Mouse (Mus musculus): ENCODE measurements around the gene Tnr. TPM values are rescaled to one million over a fixed set of nuclear protein-coding genes. Genes with fewer than 3 reads are reported as not detected.

The Tnr gene
- total and polyA plus RNA-seq, 3 experiments, result 0.01 TPM; not detected in 2

DNA sequence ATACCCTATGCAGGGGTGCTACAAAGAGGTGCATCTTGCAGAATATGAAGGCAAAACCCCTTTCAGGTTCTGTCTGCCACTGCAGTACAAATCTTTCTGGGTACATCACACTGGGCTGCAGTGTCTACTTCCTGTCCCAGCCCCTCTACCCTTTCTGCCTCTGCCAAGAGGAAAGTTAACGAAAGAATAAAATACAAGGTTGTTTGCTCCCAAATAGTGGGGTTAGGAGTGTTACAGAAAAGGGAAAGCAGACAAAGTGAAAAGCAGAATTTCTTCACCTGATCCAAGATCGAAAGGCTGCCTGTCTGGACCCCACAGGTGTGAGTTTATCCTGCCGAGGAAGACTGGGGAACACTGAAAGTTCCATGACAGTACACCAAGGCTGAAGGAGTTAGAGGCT lies 376.4 kb downstream of the Tnr start:
- Histone ChIP-seq H3K27ac (ENCODE audit: control insufficient read depth, low read depth, low read length) (no peak overlapping the region), H3K27me3 (ENCODE audit: control insufficient read depth in 1 of 2, insufficient read depth in 2 of 2, low read length in 2 of 2) (no peaks in the 10 kb centered on the region)
- no peak for TF ChIP-seq ZMIZ1 (IDR thresholded peaks at IDR 0.05; ENCODE audit: low read depth, low read length)

DNA sequence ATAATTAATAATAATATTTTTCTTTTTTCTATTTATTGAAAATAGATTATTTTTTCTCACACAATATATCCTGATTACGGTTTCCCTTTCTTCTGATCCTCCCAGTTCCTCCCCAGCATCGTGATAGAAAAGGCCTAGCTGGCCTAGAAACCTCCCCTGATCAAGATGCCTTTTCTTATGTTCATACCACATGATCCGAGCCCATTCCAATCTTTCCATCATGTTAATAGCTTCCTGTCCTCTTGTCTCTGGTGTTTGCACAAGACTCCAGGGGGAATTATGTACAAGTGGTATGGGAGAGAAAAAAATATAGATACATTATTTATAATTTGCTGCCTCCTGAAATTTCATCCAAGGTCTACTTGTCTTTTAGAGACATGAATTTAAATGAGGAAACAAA lies 377.1 kb downstream of the Tnr start:
- TF ChIP-seq MYC (IDR thresholded peaks at IDR 0.05; ENCODE audit: low read depth, low read length) (no peak), MXI1 (IDR thresholded peaks at IDR 0.05; ENCODE audit: low read depth, low read length) (no peak), POLR2AphosphoS2 (IDR thresholded peaks at IDR 0.05; ENCODE audit: low read length) (no peak), ZKSCAN1 (IDR thresholded peaks at IDR 0.05; ENCODE audit: low read depth, low read length) (no peak), ZNF384 (IDR thresholded peaks at IDR 0.05; ENCODE audit: low read depth, low read length) (no peak), CHD1 (IDR thresholded peaks at IDR 0.05; ENCODE audit: low read depth, low read length) (no peak), JUND (IDR thresholded peaks at IDR 0.05; ENCODE audit: low read depth, low read length) (no peak), MAZ (IDR thresholded peaks at IDR 0.05; ENCODE audit: low read depth, low read length) (no peak), E2F4 (IDR thresholded peaks at IDR 0.05; ENCODE audit: borderline replicate concordance, low read depth, low read length) (no peak)
- Histone ChIP-seq H3K79me2 (ENCODE audit: control insufficient read depth, insufficient read depth, low read length, poor library complexity) (no peaks in the 10 kb centered on the region), H3K27ac (ENCODE audit: control insufficient read depth, low read depth, low read length) (no peak overlapping the region), H3K27me3 (ENCODE audit: control insufficient read depth in 1 of 2, insufficient read depth in 2 of 2, low read length in 2 of 2) (no peaks in the 10 kb centered on the region), H3K4me3 (ENCODE audit: control insufficient read depth in 1 of 2, insufficient read depth in 1 of 2, low read depth in 2 of 2, low read length in 2 of 2) (no peak overlapping the region), H3K36me3 (ENCODE audit: control insufficient read depth in 1 of 2, insufficient read depth in 2 of 2, low read length in 2 of 2) (no peaks in the 10 kb centered on the region), H3K9me3 (replicated peaks; ENCODE audit: insufficient read depth, low read length) (no peaks in the 10 kb centered on the region), H3K4me1 (ENCODE audit: control insufficient read depth in 1 of 2, insufficient read depth in 2 of 2, low read length in 2 of 2) (no peaks in the 10 kb centered on the region), H3K9ac (ENCODE audit: control insufficient read depth, low read depth, low read length, poor library complexity, severe bottlenecking) (no peak overlapping the region)
- no peak for DNase-seq (ENCODE audit: low read depth, low spot score)

More for the DNA sequence above, 376.4 kb downstream of the Tnr start:
- H3K36me3 ChIP-seq (ENCODE audit: control insufficient read depth in 1 of 2, insufficient read depth in 2 of 2, low read length in 2 of 2), result no peaks in the 10 kb centered on the region
- H3K79me2 ChIP-seq (ENCODE audit: control insufficient read depth, insufficient read depth, low read length, poor library complexity), result no peaks in the 10 kb centered on the region
- H3K9ac ChIP-seq (ENCODE audit: control insufficient read depth, low read depth, low read length, poor library complexity, severe bottlenecking), result no peak overlapping the region
- DNase-seq (ENCODE audit: low read depth, low spot score), result no peak
- no peak overlapping the region for H3K4me3 ChIP-seq (ENCODE audit: control insufficient read depth in 1 of 2, insufficient read depth in 1 of 2, low read depth in 2 of 2, low read length in 2 of 2)
- H3K4me1 ChIP-seq (ENCODE audit: control insufficient read depth in 1 of 2, insufficient read depth in 2 of 2, low read length in 2 of 2), result no peaks in the 10 kb centered on the region
- no peaks in the 10 kb centered on the region for H3K9me3 ChIP-seq (replicated peaks; ENCODE audit: insufficient read depth, low read length)

DNA sequence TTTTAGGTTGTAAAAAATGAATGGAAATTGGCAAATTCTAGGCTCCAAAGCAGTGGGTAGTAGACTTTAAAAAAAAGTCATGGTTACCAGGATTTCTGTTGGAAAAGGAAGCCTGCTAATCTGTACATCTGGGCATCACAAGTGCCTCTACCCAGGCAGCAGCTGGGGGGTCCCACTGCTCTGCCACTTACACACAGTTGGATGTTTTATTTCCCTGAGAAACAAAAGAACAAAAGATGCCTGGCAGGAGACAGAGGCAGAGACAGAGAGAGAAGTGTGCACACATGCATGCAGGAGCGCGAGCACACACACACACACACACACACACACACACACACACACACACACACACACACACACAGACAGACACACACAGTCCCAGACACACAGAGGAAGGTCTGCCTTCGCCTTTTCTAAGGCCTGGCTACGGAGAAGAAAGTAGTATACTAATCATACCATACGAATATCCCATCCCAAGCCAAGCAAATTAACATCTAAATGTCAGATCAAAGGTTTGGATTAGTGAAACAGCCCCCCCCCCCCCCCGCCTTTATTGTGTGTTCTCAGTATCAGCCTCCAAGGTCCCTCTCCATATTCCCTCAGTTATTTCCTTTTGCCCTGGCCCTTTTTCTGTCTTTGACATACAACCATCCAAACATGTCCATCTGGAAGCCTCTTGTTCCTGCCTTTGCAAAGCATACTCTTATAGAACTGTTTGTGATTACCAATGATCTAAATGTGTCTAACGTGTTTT lies 378.0 kb downstream of the Tnr start:
- DNase-seq (ENCODE audit: low read depth, low spot score), result no peak
- no peaks in the 10 kb centered on the region for H3K27me3 ChIP-seq (ENCODE audit: control insufficient read depth in 1 of 2, insufficient read depth in 2 of 2, low read length in 2 of 2)
- no peaks in the 10 kb centered on the region for H3K4me1 ChIP-seq (ENCODE audit: control insufficient read depth in 1 of 2, insufficient read depth in 2 of 2, low read length in 2 of 2)
- H3K4me3 ChIP-seq (ENCODE audit: control insufficient read depth in 1 of 2, insufficient read depth in 1 of 2, low read depth in 2 of 2, low read length in 2 of 2), result no peak overlapping the region
- no peak overlapping the region for H3K27ac ChIP-seq (ENCODE audit: control insufficient read depth, low read depth, low read length)
- H3K9me3 ChIP-seq (replicated peaks; ENCODE audit: insufficient read depth, low read length), result no peaks in the 10 kb centered on the region
- no peaks in the 10 kb centered on the region for H3K36me3 ChIP-seq (ENCODE audit: control insufficient read depth in 1 of 2, insufficient read depth in 2 of 2, low read length in 2 of 2)
- H3K79me2 ChIP-seq (ENCODE audit: control insufficient read depth, insufficient read depth, low read length, poor library complexity), result no peaks in the 10 kb centered on the region
- no peak overlapping the region for H3K9ac ChIP-seq (ENCODE audit: control insufficient read depth, low read depth, low read length, poor library complexity, severe bottlenecking)
- no peak for TF ChIP-seq ZNF384 (IDR thresholded peaks at IDR 0.05; ENCODE audit: low read depth, low read length)
- TF ChIP-seq MYC (IDR thresholded peaks at IDR 0.05; ENCODE audit: low read depth, low read length), result no peak
- TF ChIP-seq USF2 (IDR thresholded peaks at IDR 0.05; ENCODE audit: borderline replicate concordance in 1 of 2, insufficient read depth in 1 of 2, low read depth in 1 of 2, low read length in 2 of 2), result no peak
- TF ChIP-seq CHD2 (IDR thresholded peaks at IDR 0.05; ENCODE audit: low read length), result no peak
- TF ChIP-seq POLR2A (IDR thresholded peaks at IDR 0.05; ENCODE audit: control insufficient read depth in 1 of 2, insufficient read depth in 1 of 2, low read depth in 1 of 2, low read length in 2 of 2, poor library complexity in 1 of 2), result no peak
- TF ChIP-seq CTCF (IDR thresholded peaks at IDR 0.05 in 2 of 3, conservative IDR thresholded peaks at IDR 0.05 in 1 of 3; ENCODE audit: control insufficient read depth in 1 of 3, insufficient read depth in 1 of 3, low read depth in 2 of 3, low read length in 3 of 3, poor library complexity in 1 of 3, severe bottlenecking in 1 of 3), result no peak
